Mouse (Mus musculus) heart, embryonic 15.5 days (tissue): ENCODE data around the gene Cenpc1. TPM values are rescaled to one million over a fixed set of nuclear protein-coding genes. Genes with fewer than 3 reads are reported as not detected.
A peak's percentile ranks its signal among the peaks of the same experiment; 100 is the strongest.

Source experiments
- ATAC-seq: fragments of 200-750 bp; cut with Nextera tagmentation; replicated peaks from 2 replicates; pipeline ENCODE4 v1.8.0; 2017; ENCODE audit warnings: low read depth, moderate TSS enrichment; ENCODE audit not compliant: insufficient number of reproducible peaks, insufficient read depth, low FRiP score
- H3K27ac ChIP-seq: fragments of 300-500 bp; sonication (generic); 2 replicates; pipeline ENCODE4 v1.5.1; 2015; ENCODE audit warnings: mild to moderate bottlenecking, inconsistent platforms
- H3K27me3 ChIP-seq: fragments of 300-500 bp; sonication (generic); 2 replicates; pipeline ENCODE4 v1.6.1; 2015; ENCODE audit warnings: inconsistent platforms
- H3K36me3 ChIP-seq: fragments of 300-500 bp; sonication (generic); 2 replicates; pipeline ENCODE4 v1.6.1; 2015; ENCODE audit warnings: mild to moderate bottlenecking, inconsistent platforms
- H3K4me1 ChIP-seq: fragments of 300-500 bp; sonication (generic); replicated peaks from 2 replicates; pipeline ENCODE4 v1.6.1; 2015; ENCODE audit warnings: inconsistent platforms
- H3K4me2 ChIP-seq: fragments of 300-500 bp; sonication (generic); 2 replicates; pipeline ENCODE4 v1.6.1; 2015; ENCODE audit warnings: inconsistent platforms, mild to moderate bottlenecking, moderate library complexity
- H3K4me3 ChIP-seq: fragments of 300-500 bp; sonication (generic); 2 replicates; pipeline ENCODE4 v1.5.1; 2015; ENCODE audit warnings: mild to moderate bottlenecking, inconsistent platforms
- H3K9ac ChIP-seq: fragments of 300-500 bp; sonication (generic); 2 replicates; pipeline ENCODE4 v1.6.1; 2015; ENCODE audit warnings: mild to moderate bottlenecking, inconsistent platforms
- H3K9me3 ChIP-seq: fragments of 300-500 bp; sonication (generic); replicated peaks from 2 replicates; pipeline ENCODE4 v1.6.1; 2016; ENCODE audit warnings: inconsistent platforms
- WGBS: fragments of 180-500 bp; shearing (Covaris S2); methylation state at CpG from one replicate; pipeline ENCODE4 v1.1.7; 2015; ENCODE audit warnings: mixed read lengths; 5-methylcytosine and 5-hydroxymethylcytosine counted together
- polyA plus RNA-seq: library from polyadenylated mRNA; unstranded; fragments of >200 nt; fragmentation: Nextera tagmentation; extraction: Ambion mirVana; gene quantifications from 2 replicates; pipeline ENCODE4 v1.2.1, GENCODE M21; 2015

Gene Cenpc1
- polyA plus RNA-seq, 1 experiment from 2014 or later = 23.1 TPM

DNA sequence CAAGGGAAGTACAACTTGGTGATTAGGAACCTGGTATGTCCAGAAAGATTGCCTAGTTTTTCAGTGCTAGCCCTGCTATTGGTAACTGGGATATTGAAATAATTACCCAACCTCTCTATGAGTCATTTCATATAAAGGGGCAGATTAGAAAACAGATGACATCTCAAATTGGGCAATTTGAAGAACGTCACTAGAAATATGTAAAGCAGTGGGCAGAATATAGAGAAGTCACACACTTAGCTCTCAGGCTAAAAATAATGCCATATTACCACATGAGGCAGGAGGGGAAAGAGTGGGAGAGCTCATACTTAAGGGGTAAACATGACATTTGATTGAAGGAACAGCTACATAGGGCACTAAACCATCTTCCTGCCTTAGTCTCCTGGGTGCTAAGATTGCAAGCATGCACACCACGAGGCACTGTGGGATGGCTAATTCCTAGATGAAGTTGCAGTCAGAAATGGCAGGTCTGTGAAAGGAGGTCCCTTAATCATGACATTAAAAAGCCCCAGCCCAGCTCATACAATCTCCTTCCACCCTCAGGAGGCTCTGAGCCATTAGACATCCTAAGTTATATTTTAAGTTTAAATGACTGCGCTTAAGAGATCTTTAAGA lies 13.4 kb upstream of the Cenpc1 start:
- WGBS = 74% methylated on average over 3 of the region's 3 CpGs
- no peak overlapping the region for H3K4me3 ChIP-seq

DNA sequence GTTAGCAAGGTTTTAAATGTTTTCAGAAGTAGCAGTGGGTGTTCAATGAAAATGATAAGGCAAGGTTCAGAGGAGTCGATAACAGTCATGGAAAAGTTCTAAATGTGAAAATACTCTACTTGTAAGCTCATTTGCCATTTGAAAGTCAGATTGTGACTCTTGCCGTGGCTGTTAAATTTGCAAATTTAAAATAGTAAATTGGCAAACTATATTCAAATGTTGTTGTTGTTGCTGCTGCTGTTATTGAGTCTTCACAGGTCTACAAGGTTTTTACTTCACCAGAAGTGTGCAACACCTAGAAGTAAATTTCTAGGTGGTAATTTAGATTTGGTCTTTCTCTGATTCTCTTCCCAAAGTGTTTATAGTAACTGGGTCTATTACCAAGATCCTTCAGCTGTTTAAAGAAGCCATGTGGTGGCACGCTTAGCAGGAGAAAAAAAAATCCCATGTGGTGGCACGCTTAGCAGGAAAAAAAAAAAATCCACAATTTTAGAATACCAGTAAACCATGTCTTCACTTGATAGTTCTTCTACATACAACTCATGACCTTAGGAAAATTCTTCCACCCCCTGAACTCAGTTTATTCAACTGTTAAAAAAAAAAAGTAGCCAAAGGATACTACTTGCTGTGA lies 7.5 kb upstream of the Cenpc1 start:
- 76% methylated on average over 4 of the region's 4 CpGs for WGBS
- Histone ChIP-seq H3K27ac (no peak overlapping the region), H3K27me3 (no peaks in the 10 kb centered on the region), H3K36me3 (no peaks in the 10 kb centered on the region), H3K9ac (no peak overlapping the region), H3K4me3 (no peak overlapping the region), H3K4me1 (no peaks in the 10 kb centered on the region), H3K9me3 (no peaks in the 10 kb centered on the region), H3K4me2 (no peak overlapping the region)
- no peak for ATAC-seq

More for the DNA sequence above, 13.4 kb upstream of the Cenpc1 start:
- Histone ChIP-seq H3K27me3 (no peaks in the 10 kb centered on the region), H3K36me3 (no peaks in the 10 kb centered on the region), H3K4me1 (no peaks in the 10 kb centered on the region), H3K9ac (no peak overlapping the region), H3K4me2 (no peak overlapping the region), H3K9me3 (no peaks in the 10 kb centered on the region), H3K27ac (no peak overlapping the region)
- ATAC-seq = no peak

DNA sequence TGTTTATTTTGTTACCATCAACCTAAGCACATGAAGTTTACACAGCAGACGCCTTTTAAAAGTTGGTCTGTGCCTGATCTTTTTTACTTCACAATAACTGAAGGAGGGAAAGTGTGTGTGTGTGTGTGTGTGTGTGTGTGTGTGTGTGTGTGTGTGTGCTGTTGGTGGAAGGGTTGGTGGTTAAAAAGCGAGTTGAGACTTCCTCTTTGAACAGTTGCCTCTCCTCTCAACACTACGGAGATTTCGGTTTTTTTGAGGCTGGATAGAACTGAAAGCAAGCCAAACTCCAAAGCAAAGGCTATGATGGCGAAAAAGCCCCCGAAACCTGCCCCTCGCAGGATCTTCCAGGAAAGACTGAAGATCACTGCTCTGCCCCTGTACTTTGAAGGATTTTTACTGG lies 6.2 kb upstream of the Cenpc1 start, which contains the start of gene Stap1:
Gene Stap1 (plus strand): TSS at position 209 of the 400 bp plus-strand sequence.
- no peak for ATAC-seq
- H3K4me1 ChIP-seq = peaks cover 3% of the 10 kb centered on the region; the same call in 1 of the 2 replicates
- no peaks in the 10 kb centered on the region for H3K27me3 ChIP-seq
- 72% methylated on average over 7 of the region's 7 CpGs for WGBS
- no peak within 1 kb of the TSS for H3K4me2 ChIP-seq
- no peaks in the 10 kb centered on the region for H3K36me3 ChIP-seq
- H3K4me3 ChIP-seq = no peak within 1 kb of the TSS
- H3K27ac ChIP-seq = no peak within 1 kb of the TSS
- H3K9me3 ChIP-seq = no peaks in the 10 kb centered on the region
- H3K9ac ChIP-seq = no peak within 1 kb of the TSS

DNA sequence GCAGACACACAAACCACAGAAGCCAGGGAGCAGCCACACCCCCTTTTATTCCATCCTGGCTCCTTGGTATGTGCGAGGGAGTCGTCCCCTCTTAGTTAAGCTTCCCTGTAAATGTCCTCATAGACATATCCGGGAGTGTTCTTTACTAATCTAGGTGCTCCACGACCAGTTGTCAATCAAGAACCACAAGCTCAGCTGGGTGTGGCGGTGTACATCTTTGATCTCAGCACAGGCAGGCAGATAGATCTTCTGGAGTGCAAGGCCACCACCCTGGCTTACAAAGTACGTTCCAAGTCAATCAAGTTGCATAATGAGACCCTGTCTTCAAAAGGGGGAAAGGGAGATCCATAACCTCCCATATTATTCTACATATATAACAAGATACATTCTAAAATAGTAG lies 3.7 kb upstream of the Cenpc1 start:
- Histone ChIP-seq H3K36me3 (no peaks in the 10 kb centered on the region), H3K27ac (no peak overlapping the region), H3K4me3 (no peak overlapping the region), H3K9ac (no peak overlapping the region), H3K4me1 (peaks cover 11% of the 10 kb centered on the region), H3K27me3 (no peaks in the 10 kb centered on the region), H3K4me2 (no peak overlapping the region), H3K9me3 (no peaks in the 10 kb centered on the region)
- ATAC-seq = no peak
- WGBS = 67% methylated on average over 6 of the region's 6 CpGs

DNA sequence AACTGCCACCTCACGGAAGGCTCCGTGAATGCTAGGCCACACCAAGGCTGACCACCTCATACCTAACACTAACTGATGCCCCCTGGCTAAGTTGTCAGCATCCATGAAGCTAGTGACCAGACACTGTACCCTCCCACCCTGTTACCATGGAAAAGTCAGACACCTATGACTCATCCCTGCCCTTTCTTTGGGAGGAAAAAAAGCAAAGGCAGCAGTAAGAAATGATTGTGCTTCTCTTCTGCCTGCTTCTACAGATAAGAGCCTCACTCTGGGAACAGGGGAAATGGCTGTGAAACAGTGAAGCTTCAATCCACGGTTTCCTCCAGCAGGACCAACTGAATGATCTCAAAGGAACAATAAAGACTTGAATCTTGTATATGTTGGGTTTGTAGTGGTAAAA lies 3.1 kb upstream of the Cenpc1 start:
- Histone ChIP-seq H3K27ac (no peak overlapping the region), H3K9ac (no peak overlapping the region), H3K4me2 (no peak overlapping the region), H3K36me3 (no peaks in the 10 kb centered on the region), H3K4me3 (no peak overlapping the region), H3K4me1 (peaks cover 18% of the 10 kb centered on the region), H3K27me3 (no peaks in the 10 kb centered on the region), H3K9me3 (no peaks in the 10 kb centered on the region)
- 60% methylated on average over 3 of the region's 3 CpGs for WGBS
- ATAC-seq = no peak

DNA sequence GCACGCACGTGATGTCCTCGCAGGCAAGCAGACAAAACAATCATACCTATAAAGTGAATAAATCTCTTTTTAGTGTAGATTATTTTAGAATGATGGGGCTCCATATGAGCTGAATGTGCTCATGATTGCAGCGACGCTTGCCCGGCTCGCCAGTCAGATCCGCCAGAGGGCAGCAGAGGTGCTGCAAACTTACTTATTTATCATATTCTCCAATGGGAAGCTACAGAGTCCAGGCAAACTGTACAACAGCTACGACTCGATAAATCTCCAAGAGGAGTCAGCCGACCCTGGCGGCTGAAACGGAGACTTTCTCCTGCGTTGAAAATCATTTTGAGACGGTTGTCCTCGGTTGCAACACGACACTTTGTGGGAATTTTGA lies 1.2 kb upstream of the Cenpc1 start:
- Histone ChIP-seq H3K9me3 (no peaks in the 10 kb centered on the region), H3K36me3 (no peaks in the 10 kb centered on the region), H3K4me1 (peaks cover 19% of the 10 kb centered on the region), H3K4me3 (peak overlapping the region; percentile 93), H3K27me3 (no peaks in the 10 kb centered on the region), H3K9ac (peak overlapping the region; percentile 44), H3K4me2 (peak overlapping the region; percentile 81), H3K27ac (peak overlapping the region; percentile 83)
- under 1% methylated on average over 17 of the region's 17 CpGs for WGBS
- ATAC-seq = 0 out of 2 replicates have a peak, but pooled peaks have one; percentile 7

DNA sequence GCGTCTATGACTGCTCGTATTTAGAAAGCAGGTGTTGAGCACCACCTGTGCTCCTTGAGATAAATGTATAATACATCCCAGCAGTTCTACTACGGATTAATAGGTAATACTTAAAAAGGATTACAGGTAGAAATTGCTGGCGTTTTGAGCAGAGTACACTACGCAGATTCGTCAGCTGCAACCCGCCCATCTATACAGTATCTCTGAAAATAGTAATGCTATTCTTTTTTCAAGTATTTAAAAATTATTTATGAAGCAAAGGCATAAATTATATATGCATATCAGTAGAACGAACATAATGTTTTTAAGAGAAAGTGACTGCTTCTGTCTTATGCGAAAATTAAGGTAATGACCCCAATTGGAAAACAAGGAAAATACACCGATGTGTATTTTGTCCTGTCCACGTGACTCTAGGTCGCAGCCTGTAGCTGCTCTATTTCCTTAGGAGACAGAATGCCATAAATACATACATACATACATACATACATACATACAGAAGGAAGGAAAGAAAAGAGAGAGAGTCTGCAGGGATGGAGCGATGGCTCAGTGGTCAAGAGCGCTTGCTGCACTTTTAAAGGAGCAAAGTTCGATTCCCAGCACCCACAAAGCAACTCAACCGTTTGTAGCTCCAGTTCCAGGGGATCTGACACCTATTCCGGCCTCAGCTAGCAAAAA lies 630 bp upstream of the Cenpc1 start:
- no peaks in the 10 kb centered on the region for H3K36me3 ChIP-seq
- ATAC-seq = peak; percentile 33
- 1% methylated on average over 17 of the region's 17 CpGs for WGBS

DNA sequence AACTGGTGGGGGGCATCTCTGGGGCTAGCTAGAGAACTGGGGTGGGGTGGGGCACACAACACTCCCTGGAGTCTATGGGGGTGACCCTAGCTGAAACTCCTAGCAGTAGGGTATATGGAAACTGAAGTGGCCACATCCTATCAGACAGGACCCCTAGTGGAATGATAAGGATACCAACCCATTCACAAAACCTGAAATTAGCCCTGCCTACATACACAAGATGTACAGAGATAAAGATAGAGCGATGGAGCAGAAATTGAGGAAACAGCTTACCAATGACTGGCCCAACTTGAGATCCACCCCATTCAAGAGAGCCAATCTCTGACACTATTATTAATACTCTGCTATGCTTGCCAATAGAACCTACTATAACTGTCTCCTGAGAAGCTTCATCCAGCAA lies 1.9 kb downstream of the Cenpc1 start:
- Histone ChIP-seq H3K36me3 (no peaks in the 10 kb centered on the region), H3K9ac (no peak overlapping the region), H3K4me3 (peak overlapping the region; percentile 93; the same call in 1 of the 2 replicates), H3K9me3 (no peaks in the 10 kb centered on the region), H3K27ac (no peak overlapping the region), H3K4me1 (peaks cover 19% of the 10 kb centered on the region), H3K27me3 (no peaks in the 10 kb centered on the region), H3K4me2 (peak overlapping the region; percentile 61; the same call in 1 of the 2 replicates)
- no peak for ATAC-seq
- 90% methylated on average over 1 of the region's 1 CpGs for WGBS

More for the DNA sequence above, 630 bp upstream of the Cenpc1 start:
- peak overlapping the region; percentile 43 for H3K9ac ChIP-seq
- peak overlapping the region; percentile 83 for H3K27ac ChIP-seq
- no peaks in the 10 kb centered on the region for H3K9me3 ChIP-seq
- H3K4me2 ChIP-seq = peak overlapping the region; percentile 81
- no peaks in the 10 kb centered on the region for H3K27me3 ChIP-seq
- H3K4me3 ChIP-seq = peak overlapping the region; percentile 93
- peaks cover 19% of the 10 kb centered on the region for H3K4me1 ChIP-seq

DNA sequence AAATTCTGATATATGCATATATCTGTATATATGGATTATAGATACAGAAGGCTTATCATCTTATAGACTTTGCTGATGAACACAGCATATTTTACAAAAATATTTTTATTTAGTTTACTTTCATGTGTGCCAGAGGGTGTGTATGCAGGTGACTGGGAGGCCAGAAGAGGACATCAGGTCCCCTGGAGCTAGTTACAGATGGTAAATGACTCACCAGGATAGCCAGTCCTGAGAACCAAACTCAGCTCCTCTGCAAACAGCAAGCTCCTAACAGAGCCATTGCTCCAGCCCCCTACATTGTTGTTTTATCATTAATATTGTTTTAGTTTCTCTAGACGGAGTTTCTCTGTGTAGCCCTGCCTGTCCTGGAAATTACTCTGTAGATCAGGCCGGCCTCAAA lies 35.6 kb downstream of the Cenpc1 start:
- H3K36me3 ChIP-seq = peaks cover 40% of the 10 kb centered on the region

DNA sequence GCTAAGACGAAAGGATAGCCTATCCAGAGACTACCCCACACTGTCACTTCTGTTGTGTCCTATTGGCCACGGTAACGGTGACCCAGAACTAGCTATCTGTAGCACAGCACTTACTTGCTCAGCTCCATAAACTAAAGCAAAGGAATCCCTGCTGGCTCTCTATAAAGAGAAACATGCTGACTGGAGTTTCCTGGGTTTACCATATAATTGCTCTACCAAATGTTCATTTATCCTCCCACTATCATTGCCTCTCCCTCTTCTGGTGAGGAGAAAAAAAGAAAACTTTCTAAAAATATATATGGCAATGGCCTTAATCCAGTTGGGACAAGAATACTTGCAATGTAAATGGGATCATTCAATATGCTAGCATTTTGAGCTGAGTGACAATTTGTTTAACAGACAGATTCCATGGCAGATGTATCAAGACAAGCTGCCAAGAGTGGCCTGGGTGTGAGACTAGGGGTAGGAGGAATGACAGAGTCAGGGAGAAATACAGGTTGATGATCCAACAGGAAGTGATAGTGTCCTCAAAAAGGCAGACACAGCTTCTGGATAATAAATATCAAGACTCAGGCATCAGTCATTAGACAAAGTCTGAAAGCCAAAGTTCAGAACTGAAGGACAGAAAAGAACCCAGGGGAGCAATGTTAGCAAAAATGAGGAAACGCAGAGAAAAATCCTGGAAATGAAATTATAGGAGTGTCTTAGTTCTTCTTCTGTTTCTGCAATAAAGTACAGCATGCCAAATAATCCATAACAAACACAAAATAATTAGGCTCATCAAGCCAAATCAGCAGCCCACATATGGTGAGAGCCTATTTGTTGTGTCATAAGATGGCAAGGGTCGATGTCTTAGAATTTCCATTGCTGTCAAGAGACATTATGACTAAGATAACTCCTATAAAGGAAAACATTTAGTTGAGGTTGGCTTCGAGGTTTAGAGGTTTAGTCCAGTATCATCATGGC lies 68.6 kb downstream of the Cenpc1 start:
- peaks cover 6% of the 10 kb centered on the region; the same call in 1 of the 2 replicates for H3K27me3 ChIP-seq
- H3K9me3 ChIP-seq = no peaks in the 10 kb centered on the region
- H3K4me3 ChIP-seq = no peak overlapping the region
- no peak overlapping the region for H3K9ac ChIP-seq
- H3K27ac ChIP-seq = no peak overlapping the region
- no peak overlapping the region for H3K4me2 ChIP-seq
- 79% methylated on average over 6 of the region's 6 CpGs for WGBS
- H3K36me3 ChIP-seq = no peaks in the 10 kb centered on the region
- no peaks in the 10 kb centered on the region for H3K4me1 ChIP-seq
- ATAC-seq = no peak

More for the DNA sequence above, 35.6 kb downstream of the Cenpc1 start:
- H3K4me2 ChIP-seq = no peak overlapping the region
- H3K9ac ChIP-seq = no peak overlapping the region
- no peaks in the 10 kb centered on the region for H3K27me3 ChIP-seq
- no peak for ATAC-seq
- H3K4me1 ChIP-seq = no peaks in the 10 kb centered on the region
- no peak overlapping the region for H3K27ac ChIP-seq
- no peaks in the 10 kb centered on the region for H3K9me3 ChIP-seq
- H3K4me3 ChIP-seq = no peak overlapping the region
- 80% methylated on average over 2 of the region's 2 CpGs for WGBS

DNA sequence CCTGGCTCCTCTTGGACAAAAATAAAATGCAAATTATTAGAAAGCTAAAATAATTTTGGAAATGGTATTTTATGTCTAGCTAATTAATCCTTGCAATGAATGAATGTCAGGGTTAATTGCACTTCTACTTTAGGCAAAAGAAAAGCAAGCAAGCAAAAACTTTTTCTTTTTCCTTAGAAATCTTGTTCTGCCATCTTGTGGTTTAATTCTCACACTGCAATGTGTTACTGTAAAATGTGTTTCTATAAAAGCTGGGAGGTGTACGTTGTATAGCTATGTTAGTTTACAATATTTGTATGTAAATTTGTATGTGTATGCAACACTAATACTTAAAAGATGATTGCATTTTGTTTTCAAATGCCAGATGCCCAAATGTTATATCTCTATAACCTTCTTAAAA lies 70.8 kb downstream of the Cenpc1 start:
- Histone ChIP-seq H3K4me1 (no peaks in the 10 kb centered on the region), H3K9ac (no peak overlapping the region), H3K27me3 (peaks cover 6% of the 10 kb centered on the region; the same call in 1 of the 2 replicates), H3K4me2 (no peak overlapping the region), H3K27ac (no peak overlapping the region), H3K36me3 (no peaks in the 10 kb centered on the region), H3K9me3 (no peaks in the 10 kb centered on the region), H3K4me3 (no peak overlapping the region)
- 54% methylated on average over 1 of the region's 1 CpGs for WGBS
- ATAC-seq = no peak
